Comparison of ENCODE assay signal across 11 mouse cellular contexts in genomic region chr5:123431524-123432304, GRCm38 (mm10). TPM values are rescaled to one million over a fixed set of nuclear protein-coding genes. Genes with fewer than 3 reads are reported as not detected.
DNase-seq lines count a peak whose midpoint lies in the region.
"Had no signal": no experiment of that assay in that cellular context is flagged by ENCODE, and none has a peak within 500 bp of the region (broad histone marks: within the 10 kb centered on the region; RNA-seq: fewer than 3 reads in every experiment).

No protein-coding gene starts in this region.

- H3K27me3 ChIP-seq in heart, embryonic 10.5 days (ENCODE audit: insufficient read depth, poor library complexity, severe bottlenecking): no peaks in the 10 kb centered on the region
- H3K27me3 ChIP-seq: embryonic facial prominence, embryonic 12.5 days had no signal

- WGBS in heart, embryonic 10.5 days: 78% methylated on average over 13 of the region's 13 CpGs

- peak; percentile 98 for DNase-seq in heart, adult 11 months
- no peak for DNase-seq in heart, embryonic 10.5 days (ENCODE audit: low spot score)
- peak; percentile 65 for DNase-seq in adrenal gland, postnatal 25 days
- peak; percentile 42 to 77 for DNase-seq in gastrocnemius, postnatal 36 days
- peak; percentile 66 for DNase-seq in kidney, adult 18-20 months
- peak; percentile 63 to 78 for DNase-seq in lung, adult 18-20 months
- no peak for DNase-seq in urinary bladder, adult 18-20 months (ENCODE audit: low spot score in 2 of 2)
- DNase-seq in thymus, postnatal 14 days: no peak

- H3K36me3 ChIP-seq in heart, embryonic 10.5 days: peaks cover 3% of the 10 kb centered on the region
- H3K36me3 ChIP-seq: embryonic facial prominence, embryonic 12.5 days had no signal

- no peak overlapping the region for H3K27ac ChIP-seq in heart, embryonic 10.5 days
- H3K27ac ChIP-seq: liver, embryonic 14.5 days had no signal

- no peaks in the 10 kb centered on the region for H3K9me3 ChIP-seq in heart, embryonic 10.5 days
- H3K9me3 ChIP-seq: embryonic facial prominence, embryonic 12.5 days had no signal

- intact Hi-C loops in gastrocnemius, postnatal 36 days (cut with DNase I): loop anchor here (5.0 kb wide), 1 partner anchor 34 kb away; no protein-coding TSS in a partner anchor

- H3K4me1 ChIP-seq in heart, embryonic 10.5 days: peaks cover 19% of the 10 kb centered on the region

- no peak overlapping the region for H3K4me3 ChIP-seq in heart, embryonic 10.5 days
- H3K4me3 ChIP-seq: embryonic facial prominence, embryonic 12.5 days had no signal

RNA-seq across cellular contexts. Expression of gene Mlxip, which starts 37.1 kb away (rescaled TPM):
- 13.1 and 17.0 TPM in 2 replicates for polyA plus RNA-seq in heart, embryonic 10.5 days (2016; fragmentation: Nextera tagmentation; extraction: Ambion mirVana)
- total RNA-seq in adrenal gland, postnatal 25 days (2021): 25.3 and 30.5 TPM in 2 replicates
- 10 to 100 TPM; 49.7 to 50.7 TPM for total RNA-seq in gastrocnemius, postnatal 36 days (2021)

RNA-seq across cellular contexts. Expression of gene Lrrc43, which starts 57.4 kb away (rescaled TPM):
- polyA plus RNA-seq in heart, embryonic 10.5 days (2016; fragmentation: Nextera tagmentation; extraction: Ambion mirVana): not detected in 2 replicates
- total RNA-seq in adrenal gland, postnatal 25 days (2021): not detected in 2 replicates
- total RNA-seq in gastrocnemius, postnatal 36 days (2021): not detected
- polyA plus RNA-seq: embryonic facial prominence, embryonic 12.5 days; liver, embryonic 14.5 days; stomach, embryonic 14.5 days had no signal

RNA-seq across cellular contexts. Expression of gene Il31, which starts 57.6 kb away (rescaled TPM):
- not detected in 2 replicates for polyA plus RNA-seq in heart, embryonic 10.5 days (2016; fragmentation: Nextera tagmentation; extraction: Ambion mirVana)
- total RNA-seq in adrenal gland, postnatal 25 days (2021): not detected in 2 replicates
- total RNA-seq in gastrocnemius, postnatal 36 days (2021): not detected
- polyA plus RNA-seq: embryonic facial prominence, embryonic 12.5 days; liver, embryonic 14.5 days; stomach, embryonic 14.5 days had no signal

Comparison
In these comparisons a context has a peak if more than half of its experiments do, and no peak if none do; other contexts are left out.
1. DNase-seq: peak in heart, adult 11 months (single experiment), adrenal gland, postnatal 25 days (single experiment), gastrocnemius, postnatal 36 days (2 of 2), kidney, adult 18-20 months (single experiment) and lung, adult 18-20 months (2 of 2); none in heart, embryonic 10.5 days (single experiment), urinary bladder, adult 18-20 months (0 of 2) and thymus, postnatal 14 days (single experiment).